In genomic region chr1:51458731-51459450, GRCm38 (mm10) we compare ENCODE assay signal across 8 mouse cellular contexts. TPM values are rescaled to one million over a fixed set of nuclear protein-coding genes. Genes with fewer than 3 reads are reported as not detected.
DNase-seq lines count a peak whose midpoint lies in the region; ATAC-seq and TF ChIP-seq lines count a peak whose summit lies in the region.

No protein-coding gene starts in this region.

- no peak for DNase-seq in frontal cortex, postnatal 10 days (ENCODE audit: low spot score in 2 of 2)
- DNase-seq in CD4-positive, CD25-positive, alpha-beta regulatory T cell, adult 2 months (ENCODE audit: low read depth, low spot score): peak; percentile 90
- DNase-seq in brain, embryonic 14.5 days (ENCODE audit: low read depth): peak; percentile 74
- peak; percentile 51 for DNase-seq in heart, postnatal 4 days
- peak; percentile 24 for DNase-seq in liver, embryonic 13.5 days
- DNase-seq in skeletal muscle tissue, adult 2 months (ENCODE audit: low read depth, low spot score): peak; percentile 62
- DNase-seq in urinary bladder, adult 2 months (ENCODE audit: low spot score): no peak

- no peak for TF ChIP-seq POLR2A in brain, embryonic 14.5 days (IDR thresholded peaks at IDR 0.05; ENCODE audit: borderline replicate concordance, extremely low read depth, insufficient read depth, insufficient read length, poor library complexity, severe bottlenecking)

- H3K4me3 ChIP-seq in liver, embryonic 13.5 days (replicated peaks): no peak overlapping the region

- peak; percentile 68 for ATAC-seq in frontal cortex, adult (ENCODE audit: low TSS enrichment)
- ATAC-seq in liver, embryonic 13.5 days (ENCODE audit: low read depth): 0 out of 2 replicates have a peak, but pooled peaks have one; percentile 5

- H3K27me3 ChIP-seq in liver, embryonic 13.5 days: no peaks in the 10 kb centered on the region

- no peaks in the 10 kb centered on the region for H3K9me3 ChIP-seq in liver, embryonic 13.5 days (replicated peaks)

- no peaks in the 10 kb centered on the region for H3K4me1 ChIP-seq in liver, embryonic 13.5 days (replicated peaks)

- no peak overlapping the region for H3K4me2 ChIP-seq in liver, embryonic 13.5 days

- H3K27ac ChIP-seq in liver, embryonic 13.5 days: no peak overlapping the region

- no peaks in the 10 kb centered on the region for H3K36me3 ChIP-seq in liver, embryonic 13.5 days

- no peak overlapping the region for H3K9ac ChIP-seq in liver, embryonic 13.5 days

- WGBS in liver, embryonic 13.5 days (ENCODE audit: insufficient replicate concordance): 45% methylated on average over 10 of the region's 10 CpGs

- peak; percentile 58; the same call in 1 of the 2 replicates for TF ChIP-seq CTCF in brain, embryonic 14.5 days (IDR thresholded peaks at IDR 0.05; ENCODE audit: borderline replicate concordance, extremely low read depth, insufficient read depth, insufficient read length)

RNA-seq across cellular contexts. Expression of gene Nabp1, which starts 19.3 kb away (rescaled TPM):
- 6.8 and 7.1 TPM in 2 replicates for polyA plus RNA-seq in brain, embryonic 14.5 days (2012; rRNA removed)
- total RNA-seq in heart, postnatal 4 days (2021): 10 to 100 TPM; 23.0 to 26.1 TPM
- polyA plus RNA-seq in liver, embryonic 13.5 days (2015; fragmentation: Nextera tagmentation; extraction: Ambion mirVana): 4.5 and 5.5 TPM in 2 replicates
- 125 and 153 TPM in 2 replicates for polyA plus RNA-seq in urinary bladder, adult 2 months (2012; rRNA removed)

Comparison
In these comparisons a context has a peak if more than half of its experiments do, and no peak if none do; other contexts are left out.
1. DNase-seq: peak in CD4-positive, CD25-positive, alpha-beta regulatory T cell, adult 2 months (single experiment), brain, embryonic 14.5 days (single experiment), heart, postnatal 4 days (single experiment), liver, embryonic 13.5 days (single experiment) and skeletal muscle tissue, adult 2 months (single experiment); none in frontal cortex, postnatal 10 days (0 of 2) and urinary bladder, adult 2 months (single experiment).
2. RNA of gene Nabp1, which starts 19.3 kb away (polyA plus RNA-seq): 125 to 153 TPM in urinary bladder, adult 2 months; 6.8 to 7.1 TPM in brain, embryonic 14.5 days and 4.5 to 5.5 TPM in liver, embryonic 13.5 days; every median in the first group is over 10 times any median in the second.